Mouse (Mus musculus): ENCODE results near the gene Plcg1. TPM values are rescaled to one million over a fixed set of nuclear protein-coding genes. Genes with fewer than 3 reads are reported as not detected.

Gene Plcg1
- polyA plus RNA-seq (2016; fragmentation: Nextera tagmentation; extraction: Ambion mirVana) = 108 and 110 TPM in 2 replicates

GRCm38 (mm10) chr2:160731117-160731838 is at the start of gene Plcg1:
Gene Plcg1, plus strand, starts transcription at chr2:160731300.
- peak within 1 kb of the TSS; percentile 98 for H3K9ac ChIP-seq (replicated peaks)
- peaks cover 48% of the 10 kb centered on the region for H3K4me1 ChIP-seq
- H3K9me3 ChIP-seq = no peaks in the 10 kb centered on the region
- H3K4me3 ChIP-seq = peak within 1 kb of the TSS; percentile 92
- 0 out of 2 replicates have a peak, but pooled peaks cover 3% of the 10 kb centered on the region for H3K27me3 ChIP-seq
- H3K4me2 ChIP-seq (replicated peaks) = peak within 1 kb of the TSS; percentile 92
- ATAC-seq (ENCODE audit: low FRiP score, low read depth) = peak; percentile 94
- peaks cover 21% of the 10 kb centered on the region for H3K36me3 ChIP-seq
- peak within 1 kb of the TSS; percentile 98 for H3K27ac ChIP-seq (replicated peaks)
- WGBS = under 1% methylated on average over 70 of the region's 99 CpGs

GRCm38 (mm10) chr2:160700271-160700670 is 30.8 kb upstream of the Plcg1 start:
- Histone ChIP-seq H3K27ac (replicated peaks) (no peak overlapping the region), H3K9ac (replicated peaks) (no peak overlapping the region), H3K4me3 (no peak overlapping the region), H3K9me3 (no peaks in the 10 kb centered on the region), H3K27me3 (no peaks in the 10 kb centered on the region), H3K4me2 (replicated peaks) (no peak overlapping the region), H3K4me1 (no peaks in the 10 kb centered on the region), H3K36me3 (peaks cover 68% of the 10 kb centered on the region)
- no peak for ATAC-seq (ENCODE audit: low FRiP score, low read depth)
- 80% methylated on average over 5 of the region's 5 CpGs for WGBS

DNA sequence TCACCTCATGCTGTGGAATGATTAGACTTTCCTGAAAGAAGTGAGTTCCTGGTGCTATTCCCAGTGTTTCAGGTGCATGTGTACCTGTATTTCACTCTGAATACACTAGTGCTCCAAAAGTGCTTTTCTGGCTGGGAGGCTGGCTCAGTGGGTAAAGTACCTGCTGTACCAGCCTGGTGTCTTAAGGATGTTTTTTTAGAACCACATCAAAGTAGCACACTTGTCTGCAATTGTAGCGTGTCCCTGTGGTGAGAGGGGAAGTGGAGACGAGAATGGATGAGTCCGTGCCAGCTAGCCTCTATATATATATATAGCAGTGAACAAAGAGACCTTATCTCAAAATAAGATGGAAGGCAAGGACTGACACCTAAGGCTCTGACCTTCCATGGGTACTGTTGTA is 29.5 kb upstream of the Plcg1 start:
- Histone ChIP-seq H3K4me3 (no peak overlapping the region), H3K9ac (replicated peaks) (no peak overlapping the region), H3K27me3 (no peaks in the 10 kb centered on the region), H3K27ac (replicated peaks) (no peak overlapping the region), H3K36me3 (peaks cover 75% of the 10 kb centered on the region), H3K4me2 (replicated peaks) (no peak overlapping the region), H3K9me3 (no peaks in the 10 kb centered on the region), H3K4me1 (no peaks in the 10 kb centered on the region)
- 89% methylated on average over 3 of the region's 3 CpGs for WGBS
- no peak for ATAC-seq (ENCODE audit: low FRiP score, low read depth)

GRCm38 (mm10) chr2:160702824-160703223 is 28.3 kb upstream of the Plcg1 start:
- no peaks in the 10 kb centered on the region for H3K4me1 ChIP-seq
- peaks cover 78% of the 10 kb centered on the region for H3K36me3 ChIP-seq
- no peak for ATAC-seq (ENCODE audit: low FRiP score, low read depth)
- H3K4me2 ChIP-seq (replicated peaks) = no peak overlapping the region
- no peaks in the 10 kb centered on the region for H3K9me3 ChIP-seq
- H3K4me3 ChIP-seq = no peak overlapping the region
- H3K27ac ChIP-seq (replicated peaks) = no peak overlapping the region
- no peak overlapping the region for H3K9ac ChIP-seq (replicated peaks)
- no peaks in the 10 kb centered on the region for H3K27me3 ChIP-seq

DNA sequence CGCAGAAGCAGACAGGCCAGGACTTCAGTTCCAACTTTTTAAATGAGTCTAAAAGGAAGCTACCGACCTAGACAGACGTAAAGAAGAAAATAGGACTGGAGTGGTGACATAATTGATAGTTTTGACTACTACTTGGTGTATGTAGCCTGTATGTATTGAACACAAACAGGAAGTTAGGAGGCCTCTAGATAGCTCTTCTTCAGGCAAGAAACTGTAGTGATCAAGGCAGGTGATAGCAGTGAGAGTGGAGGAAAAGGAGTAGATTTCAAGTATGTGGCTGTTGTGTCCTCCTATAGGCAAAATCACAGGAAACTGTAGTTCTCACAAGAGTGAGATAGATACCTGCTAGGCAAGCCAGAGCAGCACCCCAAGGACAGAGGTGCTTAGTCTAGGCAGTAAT is 23.4 kb upstream of the Plcg1 start:
- Histone ChIP-seq H3K36me3 (peaks cover 81% of the 10 kb centered on the region), H3K4me3 (no peak overlapping the region), H3K4me1 (no peaks in the 10 kb centered on the region), H3K27ac (replicated peaks) (no peak overlapping the region), H3K4me2 (replicated peaks) (no peak overlapping the region), H3K9ac (replicated peaks) (no peak overlapping the region), H3K9me3 (no peaks in the 10 kb centered on the region), H3K27me3 (no peaks in the 10 kb centered on the region)
- ATAC-seq (ENCODE audit: low FRiP score, low read depth) = no peak
- WGBS = 95% methylated on average over 3 of the region's 3 CpGs

DNA sequence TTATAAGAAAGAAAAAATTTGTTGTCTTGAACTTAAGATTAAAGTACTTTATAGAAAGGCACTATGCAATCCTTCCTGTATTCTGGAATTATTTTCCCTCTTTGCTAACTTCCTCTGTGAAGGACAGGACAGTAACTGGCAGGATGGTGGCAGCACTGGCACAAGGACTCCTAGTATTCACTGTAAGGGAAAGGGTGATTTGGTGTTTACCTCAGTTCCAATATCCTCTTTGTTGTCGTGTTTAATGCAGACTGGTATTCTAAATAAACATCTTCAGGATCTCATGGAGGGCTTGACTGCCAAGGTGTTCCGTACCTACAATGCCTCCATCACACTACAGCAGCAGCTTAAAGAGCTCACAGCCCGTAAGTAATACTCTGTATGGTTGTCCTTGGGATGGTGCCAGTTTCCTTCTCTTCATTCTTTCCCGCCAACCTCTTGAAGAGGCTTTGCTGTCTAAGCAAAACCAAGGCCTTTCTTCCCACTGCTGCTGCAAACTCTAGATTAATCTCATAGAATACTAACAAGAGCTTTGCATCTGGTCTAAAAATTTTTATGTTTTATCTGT is 15.6 kb upstream of the Plcg1 start:
- Histone ChIP-seq H3K4me1 (no peaks in the 10 kb centered on the region), H3K9me3 (no peaks in the 10 kb centered on the region), H3K9ac (replicated peaks) (no peak overlapping the region), H3K27ac (replicated peaks) (no peak overlapping the region), H3K4me3 (no peak overlapping the region), H3K27me3 (no peaks in the 10 kb centered on the region), H3K4me2 (replicated peaks) (no peak overlapping the region), H3K36me3 (peaks cover 94% of the 10 kb centered on the region)
- 82% methylated on average over 4 of the region's 4 CpGs for WGBS
- no peak for ATAC-seq (ENCODE audit: low FRiP score, low read depth)

DNA sequence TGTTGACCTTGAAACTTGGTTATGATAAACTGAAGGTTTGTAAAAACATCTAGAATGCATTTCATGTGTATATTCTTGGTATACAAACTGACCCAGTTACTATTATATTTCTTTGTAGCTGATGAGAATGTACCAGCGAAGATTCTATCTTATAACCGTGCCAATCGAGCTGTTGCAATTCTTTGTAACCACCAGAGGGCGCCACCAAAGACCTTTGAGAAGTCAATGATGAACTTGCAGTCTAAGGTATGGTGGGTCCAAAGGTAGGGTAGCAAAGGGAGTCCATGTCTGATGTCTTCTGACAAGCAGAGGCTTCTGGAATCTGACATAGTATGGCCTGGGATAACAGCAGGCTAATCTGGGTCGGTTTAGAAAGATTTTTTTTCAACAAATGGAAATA is 13.8 kb upstream of the Plcg1 start:
- WGBS = 73% methylated on average over 5 of the region's 5 CpGs
- no peak for ATAC-seq (ENCODE audit: low FRiP score, low read depth)
- no peaks in the 10 kb centered on the region for H3K4me1 ChIP-seq
- no peaks in the 10 kb centered on the region for H3K27me3 ChIP-seq
- H3K9me3 ChIP-seq = no peaks in the 10 kb centered on the region
- H3K27ac ChIP-seq (replicated peaks) = no peak overlapping the region
- peaks cover 92% of the 10 kb centered on the region for H3K36me3 ChIP-seq
- no peak overlapping the region for H3K9ac ChIP-seq (replicated peaks)
- H3K4me2 ChIP-seq (replicated peaks) = no peak overlapping the region
- no peak overlapping the region for H3K4me3 ChIP-seq

GRCm38 (mm10) chr2:160718811-160719210 is 12.3 kb upstream of the Plcg1 start:
- Histone ChIP-seq H3K4me1 (no peaks in the 10 kb centered on the region), H3K9ac (replicated peaks) (no peak overlapping the region), H3K4me2 (replicated peaks) (no peak overlapping the region), H3K36me3 (peaks cover 92% of the 10 kb centered on the region), H3K27ac (replicated peaks) (no peak overlapping the region), H3K4me3 (no peak overlapping the region), H3K27me3 (no peaks in the 10 kb centered on the region), H3K9me3 (no peaks in the 10 kb centered on the region)
- 94% methylated on average over 3 of the region's 3 CpGs for WGBS
- ATAC-seq (ENCODE audit: low FRiP score, low read depth) = no peak

DNA sequence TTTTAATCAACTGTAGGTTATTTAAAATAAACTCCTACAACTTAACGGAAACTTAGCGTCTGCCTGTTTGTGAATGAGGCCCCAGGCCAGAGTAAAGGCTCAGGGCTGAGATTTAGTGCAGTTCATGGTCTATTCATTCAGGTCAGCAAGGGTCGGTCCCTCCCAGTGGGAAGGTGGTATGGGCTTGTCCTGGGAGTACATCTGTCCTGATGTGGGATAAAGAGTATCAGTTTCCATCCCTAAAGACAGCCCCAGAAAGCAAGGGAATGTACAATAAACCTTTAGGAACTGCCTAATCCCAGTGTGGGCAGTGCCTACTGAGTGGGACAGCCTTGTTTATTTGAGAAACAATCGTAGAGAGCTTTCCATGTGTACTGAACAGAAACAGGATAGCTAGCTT is 8.4 kb upstream of the Plcg1 start:
- no peaks in the 10 kb centered on the region for H3K4me1 ChIP-seq
- H3K4me2 ChIP-seq (replicated peaks) = no peak overlapping the region
- H3K27me3 ChIP-seq = no peaks in the 10 kb centered on the region
- H3K4me3 ChIP-seq = no peak overlapping the region
- 76% methylated on average over 4 of the region's 4 CpGs for WGBS
- no peak overlapping the region for H3K27ac ChIP-seq (replicated peaks)
- no peaks in the 10 kb centered on the region for H3K9me3 ChIP-seq
- no peak overlapping the region for H3K9ac ChIP-seq (replicated peaks)
- peaks cover 73% of the 10 kb centered on the region for H3K36me3 ChIP-seq
- ATAC-seq (ENCODE audit: low FRiP score, low read depth) = no peak

DNA sequence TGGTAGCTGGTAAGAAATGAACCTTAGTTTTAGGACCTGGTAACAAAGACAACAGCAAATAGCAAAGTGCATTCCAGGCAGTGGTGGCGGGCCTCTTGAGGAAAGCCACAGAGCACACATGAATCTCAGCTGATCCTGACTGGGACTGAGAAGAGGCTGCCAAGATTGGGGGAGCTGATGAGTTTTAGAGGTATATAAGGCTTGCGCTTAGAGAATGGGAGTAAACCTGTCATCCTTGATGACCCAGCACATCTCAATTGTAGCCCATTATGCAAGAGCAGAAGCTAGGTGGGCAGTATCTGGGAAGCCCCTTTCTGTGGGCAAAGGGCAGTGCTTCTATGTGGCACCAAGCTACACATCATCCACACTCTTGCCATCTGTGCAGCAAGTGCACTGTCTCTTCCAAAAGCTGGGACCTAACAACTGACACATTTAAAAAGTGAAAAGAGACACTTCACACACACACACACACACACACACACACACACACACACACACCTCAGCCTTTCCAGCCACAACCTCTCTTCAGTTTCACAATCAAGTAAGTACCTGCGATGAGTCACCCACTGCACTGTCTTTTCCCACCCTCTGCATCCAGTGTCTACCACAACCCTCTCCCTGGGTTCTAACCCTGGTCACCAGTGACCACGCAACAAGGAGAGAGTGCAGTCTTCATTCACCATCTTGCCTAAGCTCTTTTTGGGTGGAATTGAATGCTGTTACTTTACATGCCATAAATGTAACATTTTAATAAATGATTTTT is 7.3 kb upstream of the Plcg1 start:
- no peaks in the 10 kb centered on the region for H3K4me1 ChIP-seq
- H3K4me2 ChIP-seq (replicated peaks) = no peak overlapping the region
- H3K27ac ChIP-seq (replicated peaks) = no peak overlapping the region
- H3K9me3 ChIP-seq = no peaks in the 10 kb centered on the region
- H3K27me3 ChIP-seq = no peaks in the 10 kb centered on the region
- H3K36me3 ChIP-seq = peaks cover 63% of the 10 kb centered on the region
- H3K9ac ChIP-seq (replicated peaks) = no peak overlapping the region
- H3K4me3 ChIP-seq = no peak overlapping the region
- no peak for ATAC-seq (ENCODE audit: low FRiP score, low read depth)
- WGBS = 94% methylated on average over 4 of the region's 4 CpGs

DNA sequence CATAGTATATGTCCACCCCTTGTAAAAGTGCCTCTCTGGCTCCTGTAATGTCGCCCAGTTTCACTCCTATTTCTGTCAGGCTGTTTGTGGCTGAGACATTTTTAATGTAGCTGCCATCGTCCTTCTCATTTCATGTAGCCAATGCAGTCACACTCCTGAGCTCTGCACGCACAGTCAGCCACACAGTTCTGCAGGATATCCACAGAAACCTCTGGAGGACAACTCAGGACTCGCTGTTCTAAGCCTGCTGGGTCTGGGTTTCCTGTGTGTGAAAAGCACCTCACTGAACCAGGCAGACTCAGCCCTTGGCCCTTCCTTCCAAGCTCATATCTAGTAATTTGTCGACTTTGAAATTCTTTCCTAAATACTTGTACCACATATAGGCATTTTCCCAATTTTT is 6.6 kb upstream of the Plcg1 start:
- Histone ChIP-seq H3K9me3 (no peaks in the 10 kb centered on the region), H3K27me3 (no peaks in the 10 kb centered on the region), H3K4me1 (no peaks in the 10 kb centered on the region), H3K4me3 (no peak overlapping the region), H3K4me2 (replicated peaks) (no peak overlapping the region), H3K36me3 (peaks cover 56% of the 10 kb centered on the region), H3K9ac (replicated peaks) (no peak overlapping the region), H3K27ac (replicated peaks) (no peak overlapping the region)
- ATAC-seq (ENCODE audit: low FRiP score, low read depth) = no peak
- WGBS = 92% methylated on average over 5 of the region's 5 CpGs

All from midbrain, embryonic 12.5 days (tissue).